Mouse (Mus musculus) spleen, postnatal 10 days (tissue): ENCODE data around the gene Fam102b.

ENCODE experiments used
- DNase-seq, 2 experiments: peaks; one replicate each; pipeline ENCODE4 v3.0.0; 2021 to 2022; ENCODE audit warnings: low spot score in 2 of 2

Gene Fam102b

GRCm38 (mm10) chr3:109027515-109027987 lies at the start of gene Fam102b:
TSS of gene Fam102b (minus strand) at chr3:109027607.
- DNase-seq, result peak; percentile 85 to 91

- no peak for DNase-seq
Observed at GRCm38 (mm10) chr3:109062989-109063388, 35.6 kb upstream of the Fam102b start.

GRCm38 (mm10) chr3:109062391-109062790 lies 35.0 kb upstream of the Fam102b start:
- no peak for DNase-seq

GRCm38 (mm10) chr3:109059903-109060302 lies 32.5 kb upstream of the Fam102b start:
- DNase-seq, result no peak

- DNase-seq, result no peak
Observed at GRCm38 (mm10) chr3:109051946-109052331, 24.5 kb upstream of the Fam102b start.

GRCm38 (mm10) chr3:109051056-109051945 lies 23.9 kb upstream of the Fam102b start:
- DNase-seq, result no peak

GRCm38 (mm10) chr3:109047707-109048283 lies 20.4 kb upstream of the Fam102b start:
- DNase-seq, result no peak

GRCm38 (mm10) chr3:109046428-109046827 lies 19.0 kb upstream of the Fam102b start:
- DNase-seq, result no peak

GRCm38 (mm10) chr3:109043395-109043794 lies 16.0 kb upstream of the Fam102b start:
- no peak for DNase-seq

- DNase-seq, result no peak
Observed at GRCm38 (mm10) chr3:109040908-109041307, 13.5 kb upstream of the Fam102b start.

GRCm38 (mm10) chr3:109034411-109034810 lies 7.0 kb upstream of the Fam102b start:
- no peak for DNase-seq

GRCm38 (mm10) chr3:109032306-109032705 lies 4.9 kb upstream of the Fam102b start:
- DNase-seq, result no peak

GRCm38 (mm10) chr3:109031626-109032025 lies 4.2 kb upstream of the Fam102b start:
- no peak for DNase-seq

- DNase-seq, result no peak
Observed at GRCm38 (mm10) chr3:109030817-109031216, 3.4 kb upstream of the Fam102b start.

- no peak for DNase-seq
Observed at GRCm38 (mm10) chr3:109029661-109030060, 2.3 kb upstream of the Fam102b start.

GRCm38 (mm10) chr3:109026991-109027470 lies 376 bp downstream of the Fam102b start:
- DNase-seq, result peak; percentile 48 to 56

- DNase-seq, result no peak
Observed at GRCm38 (mm10) chr3:109026462-109026990, 881 bp downstream of the Fam102b start.

GRCm38 (mm10) chr3:109025579-109025978 lies 1.8 kb downstream of the Fam102b start:
- peak; percentile 53 to 84 for DNase-seq

GRCm38 (mm10) chr3:109023066-109023465 lies 4.3 kb downstream of the Fam102b start:
- no peak for DNase-seq

- DNase-seq, result no peak
Observed at GRCm38 (mm10) chr3:109021720-109022516, 5.5 kb downstream of the Fam102b start.

- no peak for DNase-seq
Observed at GRCm38 (mm10) chr3:109018336-109018735, 9.1 kb downstream of the Fam102b start.

GRCm38 (mm10) chr3:109012595-109012994 lies 14.8 kb downstream of the Fam102b start:
- DNase-seq, result no peak
